Mouse (Mus musculus): ENCODE measurements around the gene Ubxn6. TPM values are rescaled to one million over a fixed set of nuclear protein-coding genes. Genes with fewer than 3 reads are reported as not detected.
"Not testable (repeated sequence)": the region's sequence is repeated elsewhere in the genome, so short reads cannot be mapped to it uniquely, and the experiment has no call there.

Gene Ubxn6
- total RNA-seq (2022) = 10 to 100 TPM; 50.4 to 64.4 (median 55.4) TPM

DNA sequence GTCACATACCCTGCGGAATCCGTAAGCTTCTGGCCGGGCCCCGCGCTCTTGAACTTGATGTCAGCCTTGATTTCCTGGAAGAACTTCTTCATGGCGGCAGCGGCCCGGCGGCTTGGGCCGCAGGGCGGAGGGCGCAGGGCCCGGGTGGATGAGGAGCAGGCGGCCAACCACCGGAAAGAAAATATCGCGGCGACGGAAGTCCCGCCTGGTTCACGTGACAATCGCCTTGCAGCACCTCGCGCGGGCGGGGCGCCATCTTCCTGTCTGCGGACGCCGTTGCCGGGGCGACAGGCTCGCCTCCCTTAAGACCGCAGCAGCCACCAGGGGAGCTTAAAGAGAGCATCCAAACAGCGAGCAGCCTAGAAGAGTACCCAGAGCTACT is at the start of gene Ubxn6:
Ubxn6 (minus strand) TSS at position 202 of the 382 bp plus-strand sequence.
- DNase-seq (ENCODE audit: low spot score) = peak; percentile 96

DNA sequence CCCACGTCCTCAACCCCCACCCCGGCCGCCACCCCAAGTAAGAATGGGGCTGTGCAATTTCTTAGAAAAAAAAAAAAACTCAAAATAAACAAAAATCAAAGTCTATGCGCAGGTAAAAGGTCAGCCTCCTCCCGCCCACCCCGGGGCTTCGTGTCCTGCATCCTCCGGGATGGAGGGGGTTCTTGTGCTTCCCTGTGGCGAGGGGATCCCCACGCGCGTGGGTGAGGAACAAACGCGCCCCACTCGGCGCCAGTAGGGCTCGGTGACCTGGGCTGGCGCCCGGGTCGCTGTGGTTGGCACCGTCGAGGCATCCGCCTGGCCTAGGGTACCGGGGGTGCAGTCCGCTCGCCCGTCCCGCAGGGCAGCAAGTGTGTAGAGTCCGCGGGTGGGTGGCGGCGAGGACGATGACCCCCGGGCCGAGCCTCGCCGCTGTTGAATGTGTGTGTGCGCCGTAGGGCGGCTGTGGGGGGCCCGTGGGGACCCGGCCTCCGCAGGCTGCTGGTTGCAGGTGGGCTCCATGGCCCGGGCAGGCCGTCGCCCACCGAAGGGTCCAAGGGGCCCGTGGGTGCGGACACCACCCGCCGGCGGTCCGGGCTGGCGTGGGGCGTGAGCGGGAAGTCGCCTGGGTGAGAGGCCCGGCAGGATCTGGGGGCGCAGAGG is 49.0 kb upstream of the Ubxn6 start:
- DNase-seq (ENCODE audit: low spot score) = no peak

DNA sequence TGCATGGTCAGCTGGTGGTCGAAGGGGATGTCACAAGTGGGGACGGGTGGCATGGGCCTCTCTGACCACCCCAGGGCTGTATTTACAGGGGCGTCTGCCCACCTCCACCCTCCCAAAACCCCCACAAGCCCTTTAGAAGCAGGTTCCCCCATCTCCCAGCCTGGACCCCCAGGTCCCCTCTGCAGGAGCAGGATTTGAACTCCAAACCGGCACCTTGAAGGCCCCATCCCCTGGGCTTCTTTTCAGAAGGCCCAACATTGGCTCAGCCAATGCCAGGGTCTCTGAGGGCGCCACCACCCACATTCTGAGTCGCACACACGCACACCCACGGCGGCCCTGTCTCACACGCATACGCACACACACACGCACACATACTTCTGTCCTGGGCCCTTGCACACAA is 48.3 kb upstream of the Ubxn6 start:
- DNase-seq (ENCODE audit: low spot score) = no peak

DNA sequence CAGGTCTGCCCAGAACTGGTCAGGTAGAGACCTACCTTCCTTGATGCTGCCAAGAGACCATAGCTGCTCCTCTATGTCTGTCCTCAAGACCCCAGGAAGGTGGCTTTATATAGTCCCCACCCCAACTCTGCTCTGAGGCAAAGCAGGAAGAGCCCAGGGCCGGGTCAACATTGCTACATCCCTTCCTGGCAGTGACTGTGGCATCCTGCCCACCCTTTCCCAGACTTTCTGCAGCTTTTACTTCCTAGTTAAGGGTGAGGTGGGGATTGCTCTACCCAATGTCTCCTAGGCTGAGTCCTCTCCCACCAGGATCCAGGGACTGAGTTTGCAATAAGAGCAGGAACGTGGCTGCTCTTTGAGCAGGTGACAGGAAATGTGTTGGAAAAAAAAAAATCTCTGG is 47.0 kb upstream of the Ubxn6 start, which contains the start of gene Lrg1:
Lrg1 (minus strand) TSS at position 176 of the 400 bp plus-strand sequence.
- DNase-seq (ENCODE audit: low spot score) = no peak

DNA sequence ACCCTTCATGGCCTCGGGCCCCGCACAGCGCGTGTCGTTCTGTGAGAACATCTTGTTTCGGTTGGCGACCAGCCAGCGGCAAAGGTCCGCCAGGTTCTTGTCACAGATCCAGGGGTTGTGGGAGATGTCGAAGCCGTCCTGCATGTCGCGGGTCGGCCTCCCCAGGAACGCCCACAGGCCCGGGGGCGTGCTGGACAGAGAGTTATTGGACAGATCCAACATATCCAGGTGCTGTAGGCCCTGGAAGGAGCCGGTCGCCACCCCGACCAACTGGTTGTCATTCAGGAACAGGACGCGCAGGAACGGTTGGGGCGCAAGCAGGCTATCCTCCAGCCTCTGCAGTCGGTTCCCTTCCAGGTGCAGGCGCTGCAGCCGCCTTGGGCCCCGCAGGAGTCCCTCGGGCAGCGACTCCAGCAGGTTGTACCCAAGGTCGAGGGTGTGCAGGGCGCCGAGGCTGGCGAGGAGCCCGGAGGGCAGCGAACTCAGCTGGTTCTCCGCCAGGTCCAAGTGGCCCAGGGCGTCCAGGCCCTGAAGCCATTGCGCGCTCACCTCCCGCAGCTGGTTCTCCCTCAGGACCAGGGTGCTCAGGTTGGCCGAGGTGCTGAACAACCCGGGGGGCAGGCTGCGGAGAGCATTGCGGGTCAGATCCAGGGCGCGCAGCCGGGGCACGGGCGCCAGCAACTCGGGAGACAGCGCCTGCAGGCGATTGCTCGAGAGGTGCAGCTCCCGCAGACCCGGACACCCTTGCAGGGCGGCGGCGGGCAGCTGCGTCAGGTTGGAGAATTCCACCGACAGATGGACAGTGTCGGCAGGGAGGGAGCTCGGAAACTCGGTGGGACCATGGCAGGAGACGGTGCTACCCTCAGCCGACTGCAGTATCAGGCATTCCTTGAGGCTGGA is 45.4 kb upstream of the Ubxn6 start:
- DNase-seq (ENCODE audit: low spot score) = peak; percentile 76

DNA sequence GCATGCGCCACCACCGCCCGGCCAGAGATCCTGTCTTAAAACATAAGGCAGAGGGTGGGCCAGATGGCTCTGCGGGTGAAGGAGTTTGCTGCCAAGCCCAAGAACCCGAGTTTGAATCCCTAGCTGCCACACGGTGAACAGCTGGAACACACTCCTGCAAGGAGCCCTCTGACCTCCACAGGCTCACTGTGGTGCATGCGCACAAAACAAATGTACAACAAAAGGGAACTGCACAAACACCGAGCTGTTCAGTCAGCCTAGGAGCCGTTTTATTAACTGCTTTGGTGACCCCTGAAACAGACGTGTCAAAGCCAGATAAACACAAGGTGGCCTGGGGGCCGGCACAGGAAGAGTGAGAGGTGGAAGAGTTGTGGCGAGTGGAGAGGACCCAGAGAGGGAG is 44.6 kb upstream of the Ubxn6 start:
- no peak for DNase-seq (ENCODE audit: low spot score)

DNA sequence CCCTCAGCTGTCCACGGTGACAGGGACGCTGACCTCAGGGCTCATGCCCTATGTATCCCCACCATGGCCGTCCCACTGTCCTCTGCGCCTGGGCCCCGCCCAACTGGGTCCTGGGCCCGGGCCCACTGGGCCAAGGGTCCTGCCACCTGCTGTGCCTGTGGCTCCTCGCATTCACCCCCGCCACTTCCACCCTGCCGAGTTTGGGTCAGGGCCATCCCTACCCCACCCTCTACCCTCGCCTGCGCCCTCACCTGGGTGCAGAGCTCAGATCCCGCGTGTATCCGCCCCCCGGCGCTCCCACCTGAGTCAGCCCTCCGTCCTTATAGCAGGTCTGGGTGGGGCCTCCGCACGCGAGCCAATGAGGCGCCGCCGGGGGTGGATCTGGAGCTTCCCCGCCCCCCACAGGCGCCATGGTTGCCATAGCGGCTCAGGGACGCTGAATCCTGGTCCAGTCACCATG is 42.5 kb upstream of the Ubxn6 start, which contains the start of gene Plin5:
Plin5 (minus strand) TSS at position 346 of the 460 bp plus-strand sequence.
- no peak for DNase-seq (ENCODE audit: low spot score)

DNA sequence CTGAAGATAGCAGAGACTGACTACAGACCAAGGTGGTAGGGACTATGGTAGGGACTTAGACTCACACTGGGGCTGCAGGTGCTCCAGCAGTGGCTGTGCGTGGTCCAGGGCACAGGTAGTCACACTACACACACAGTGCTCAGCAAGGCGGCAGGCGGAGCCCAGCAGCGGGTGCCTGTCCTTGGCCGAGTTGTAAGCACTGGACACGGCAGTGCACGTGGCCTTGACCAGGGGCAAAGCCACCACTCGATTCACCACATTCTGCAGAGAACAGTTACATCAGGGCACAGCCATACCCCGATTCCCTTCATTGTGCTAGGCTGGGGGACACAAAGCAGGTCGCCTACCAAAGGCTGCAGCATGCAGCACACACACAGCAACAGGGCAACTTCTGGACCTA is 41.4 kb upstream of the Ubxn6 start:
- no peak for DNase-seq (ENCODE audit: low spot score)

DNA sequence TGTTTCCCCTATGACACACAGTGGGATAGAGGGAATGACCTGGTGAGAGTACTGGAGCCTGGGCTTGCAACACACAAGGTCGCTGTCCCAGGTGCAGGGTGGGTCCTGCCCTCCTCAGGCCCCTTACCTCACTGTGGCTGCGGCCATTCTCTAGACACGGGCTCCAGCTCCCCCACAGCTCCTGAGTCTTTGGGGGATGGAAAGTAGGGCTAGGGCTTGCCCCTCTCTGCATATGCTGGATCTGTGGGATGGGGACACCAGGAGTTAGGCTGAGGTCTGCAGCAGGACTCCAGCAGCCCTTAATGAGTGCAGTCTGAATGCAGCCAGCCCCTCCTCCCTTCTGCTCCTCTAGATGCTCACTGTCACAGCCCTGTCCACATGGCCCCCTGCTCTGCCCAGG is 37.9 kb upstream of the Ubxn6 start:
- no peak for DNase-seq (ENCODE audit: low spot score)

DNA sequence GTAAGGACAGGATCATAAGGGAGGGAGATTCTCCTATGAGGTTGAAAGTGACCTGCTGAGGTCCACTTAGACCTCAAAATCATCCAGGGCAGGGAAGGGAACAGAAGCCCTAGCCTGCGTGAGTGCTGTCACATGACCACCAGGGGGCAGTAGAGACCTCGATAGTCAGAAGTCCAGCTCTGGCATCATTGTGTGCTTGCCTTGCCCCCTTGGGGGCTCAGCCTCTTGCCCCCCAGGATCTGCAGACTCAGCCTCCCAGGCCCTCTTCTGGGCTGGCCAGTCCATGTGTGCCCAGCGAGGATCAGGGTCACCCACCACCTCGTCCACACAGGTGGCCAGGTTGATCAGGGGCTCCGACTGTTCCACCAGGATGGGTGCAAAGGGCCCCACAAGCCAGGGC is 37.0 kb upstream of the Ubxn6 start:
- DNase-seq (ENCODE audit: low spot score) = no peak

DNA sequence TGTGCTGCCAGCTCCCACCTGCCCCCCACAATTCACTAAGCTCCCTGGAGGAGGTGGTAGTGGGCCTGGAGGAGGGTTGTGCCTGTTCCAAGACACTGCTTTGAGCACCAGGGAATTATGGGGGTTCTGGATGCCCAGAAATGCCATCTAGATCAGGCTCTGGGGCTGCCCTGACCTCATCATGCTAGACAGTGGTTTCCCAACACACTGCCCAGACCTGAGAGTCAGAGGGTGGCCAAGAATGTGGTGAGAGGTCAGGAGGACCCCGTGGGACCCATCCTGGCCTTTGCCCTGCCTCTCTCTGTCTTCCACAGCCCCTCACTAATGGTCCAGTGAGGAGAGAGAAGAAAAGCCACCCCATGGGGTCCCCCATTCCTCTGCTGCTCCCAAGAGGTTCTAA is 36.2 kb upstream of the Ubxn6 start:
- no peak for DNase-seq (ENCODE audit: low spot score)

DNA sequence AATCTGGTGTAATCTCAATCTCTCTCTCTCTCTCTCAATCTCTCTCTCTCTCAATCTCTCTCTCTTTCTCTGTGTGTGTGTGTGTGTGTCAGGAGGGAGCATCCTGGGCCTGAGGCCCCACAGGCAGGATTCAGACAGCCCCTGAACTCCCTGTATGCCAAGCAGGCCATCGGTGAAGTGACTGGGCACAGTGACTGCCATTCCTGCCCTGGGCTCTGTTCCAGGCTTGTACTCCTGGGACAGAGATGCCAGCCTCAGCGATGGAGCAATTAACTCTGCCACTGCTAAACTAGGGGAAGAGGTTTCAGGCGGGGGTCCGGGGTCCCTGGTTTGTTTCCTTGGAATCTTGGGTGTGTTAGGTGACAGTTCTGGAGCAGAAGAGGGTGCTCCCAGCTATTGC is 35.7 kb upstream of the Ubxn6 start:
- no peak for DNase-seq (ENCODE audit: low spot score)

DNA sequence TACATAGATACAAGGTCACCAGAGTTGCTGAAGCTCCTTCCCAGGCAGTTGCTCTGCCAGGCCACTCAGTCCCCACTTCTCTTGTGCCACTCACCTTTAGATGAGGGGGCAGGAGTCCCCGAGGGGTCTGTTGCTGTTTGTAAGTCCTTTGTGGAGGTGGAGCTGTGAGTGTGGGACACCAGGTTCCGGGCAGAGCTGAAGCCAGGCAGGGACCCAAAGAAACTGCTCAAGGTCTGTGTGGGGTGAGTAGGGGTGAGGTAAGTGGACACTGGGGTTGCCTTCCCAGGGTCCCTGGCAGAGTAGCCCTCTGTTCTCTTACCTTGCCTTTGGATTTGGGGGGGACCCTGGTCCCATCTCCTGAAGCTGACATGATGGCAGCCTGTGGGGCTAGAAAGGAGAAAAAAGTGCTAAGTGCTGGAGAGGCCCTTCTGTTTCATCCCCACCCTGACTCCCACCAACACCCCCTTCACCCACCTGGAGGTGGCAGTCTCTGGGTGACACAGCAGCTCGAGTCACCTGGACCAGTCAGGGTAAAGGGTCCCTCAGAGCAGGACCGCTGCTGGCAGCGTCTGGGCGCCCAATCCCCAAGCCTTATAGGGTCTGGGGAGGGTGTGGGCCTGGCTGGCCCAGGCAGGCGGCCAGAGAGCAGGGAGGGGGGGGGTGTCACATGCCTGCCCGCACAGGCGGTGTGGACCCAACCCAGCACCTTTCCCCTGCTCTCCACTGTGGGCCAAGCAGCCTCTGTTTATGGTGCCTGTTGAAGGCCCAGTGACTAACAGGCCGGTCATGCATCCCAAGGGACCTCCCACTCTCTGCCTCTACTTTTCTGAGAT is 34.6 kb upstream of the Ubxn6 start, which contains the start of gene Plin4:
Plin4 (minus strand) TSS at position 585 of the 833 bp plus-strand sequence.
- no peak for DNase-seq (ENCODE audit: low spot score)

DNA sequence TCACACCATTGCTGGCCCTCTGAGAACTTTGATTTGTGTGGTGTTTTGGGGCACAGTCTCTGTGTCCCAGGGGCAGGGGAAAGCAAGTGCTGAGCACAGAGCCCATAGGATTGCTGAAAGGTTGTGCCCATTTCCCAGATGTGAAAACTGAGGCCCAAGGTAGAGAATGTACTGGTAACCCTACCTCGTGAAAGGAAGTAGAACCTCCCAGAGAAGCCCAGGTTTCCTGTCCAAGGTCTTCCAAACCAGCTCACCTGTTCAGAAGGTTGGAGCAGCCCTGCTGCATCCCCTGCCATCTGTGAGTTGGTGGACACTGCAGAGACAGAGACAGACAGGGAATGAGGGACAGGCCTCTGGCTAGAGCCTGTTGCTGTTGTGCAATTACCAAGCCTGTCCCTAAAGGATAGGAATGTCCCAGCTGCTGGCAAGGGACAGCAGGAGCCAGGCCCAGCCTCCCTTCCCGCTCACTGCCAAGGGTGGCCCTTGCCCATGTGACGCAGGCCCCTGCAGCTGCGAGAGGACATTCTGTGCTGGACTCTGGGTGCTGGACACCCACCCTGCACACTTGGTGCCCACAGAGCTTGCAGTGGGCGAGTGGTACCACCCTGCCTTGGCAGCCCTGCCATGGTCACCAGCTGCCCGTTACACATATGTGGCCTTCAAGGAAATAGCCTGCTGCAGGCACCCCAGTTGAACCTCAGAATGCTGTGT is 33.7 kb upstream of the Ubxn6 start:
- peak; percentile 84 for DNase-seq (ENCODE audit: low spot score)

DNA sequence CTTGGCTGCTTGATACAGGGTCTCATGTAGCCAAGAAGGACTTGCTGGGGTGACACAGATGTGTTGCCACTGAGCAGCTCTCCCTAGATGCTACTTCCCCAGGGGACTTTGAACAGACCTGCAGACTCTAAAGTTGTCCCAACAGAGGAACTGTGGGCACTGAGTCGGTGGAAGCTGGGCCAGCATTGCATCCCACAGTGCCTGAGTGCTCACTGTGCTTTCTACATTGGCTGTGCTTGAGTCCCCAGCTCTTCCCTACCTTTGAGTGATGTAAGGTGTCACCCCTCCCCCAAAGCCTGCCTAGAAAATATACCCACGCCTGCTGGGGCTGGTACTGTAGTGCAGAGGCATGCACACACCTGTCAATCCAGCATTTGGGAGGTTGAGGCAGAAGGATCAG is 32.9 kb upstream of the Ubxn6 start:
- DNase-seq (ENCODE audit: low spot score) = no peak

DNA sequence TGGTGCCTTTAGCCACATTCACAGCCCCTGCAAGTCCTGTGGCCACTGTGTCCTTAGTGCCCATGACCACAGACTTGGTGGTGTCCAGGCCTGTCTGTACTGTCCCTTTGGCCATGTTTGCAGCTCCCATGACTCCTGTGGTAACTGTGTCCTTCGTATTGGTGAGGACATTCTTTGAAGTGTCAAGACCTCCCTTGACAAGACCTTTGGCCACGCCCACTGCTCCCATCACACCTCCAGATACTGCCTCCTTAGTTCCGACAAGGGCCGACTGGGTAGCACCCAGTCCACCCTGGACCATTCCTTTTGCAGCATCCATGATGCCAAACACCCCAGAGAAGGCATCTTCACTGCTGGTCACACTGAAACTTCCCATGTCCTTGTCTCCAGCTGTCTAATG is 32.2 kb upstream of the Ubxn6 start:
- no peak for DNase-seq (ENCODE audit: low spot score)

DNA sequence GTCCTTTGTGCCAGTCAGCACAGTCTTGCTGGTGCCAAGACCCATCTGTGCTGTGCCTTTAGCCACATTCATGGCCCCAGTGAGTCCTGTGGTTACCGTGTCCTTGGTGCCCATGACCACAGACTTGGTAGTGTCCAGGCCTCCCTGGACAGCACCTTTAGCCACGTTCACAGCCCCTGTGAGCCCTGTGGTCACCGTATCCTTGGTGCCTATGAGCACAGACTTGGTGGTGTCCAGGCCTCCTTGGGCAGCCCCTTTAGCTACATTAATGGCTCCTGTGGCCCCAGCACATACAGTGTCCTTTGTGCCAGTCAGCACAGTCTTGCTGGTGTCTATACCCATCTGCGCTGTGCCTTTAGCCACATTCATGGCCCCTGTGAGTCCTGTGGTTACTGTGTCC is 31.6 kb upstream of the Ubxn6 start:
- DNase-seq (ENCODE audit: low spot score) = not testable (repeated sequence)

DNA sequence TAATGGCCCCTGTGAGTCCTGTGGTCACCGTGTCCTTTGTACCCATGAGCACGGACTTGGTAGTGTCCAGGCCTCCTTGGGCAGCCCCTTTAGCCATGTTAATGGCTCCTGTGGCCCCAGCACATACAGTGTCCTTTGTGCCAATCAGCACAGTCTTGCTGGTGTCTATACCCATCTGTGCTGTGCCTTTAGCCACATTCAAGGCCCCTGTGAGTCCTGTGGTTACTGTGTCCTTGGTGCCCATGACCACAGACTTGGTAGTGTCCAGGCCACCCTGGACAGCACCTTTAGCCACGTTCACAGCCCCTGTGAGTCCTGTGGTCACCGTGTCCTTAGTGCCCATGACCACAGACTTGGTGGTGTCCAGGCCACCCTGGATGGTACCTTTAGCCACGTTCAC is 30.0 kb upstream of the Ubxn6 start:
- not testable (repeated sequence) for DNase-seq (ENCODE audit: low spot score)

DNA sequence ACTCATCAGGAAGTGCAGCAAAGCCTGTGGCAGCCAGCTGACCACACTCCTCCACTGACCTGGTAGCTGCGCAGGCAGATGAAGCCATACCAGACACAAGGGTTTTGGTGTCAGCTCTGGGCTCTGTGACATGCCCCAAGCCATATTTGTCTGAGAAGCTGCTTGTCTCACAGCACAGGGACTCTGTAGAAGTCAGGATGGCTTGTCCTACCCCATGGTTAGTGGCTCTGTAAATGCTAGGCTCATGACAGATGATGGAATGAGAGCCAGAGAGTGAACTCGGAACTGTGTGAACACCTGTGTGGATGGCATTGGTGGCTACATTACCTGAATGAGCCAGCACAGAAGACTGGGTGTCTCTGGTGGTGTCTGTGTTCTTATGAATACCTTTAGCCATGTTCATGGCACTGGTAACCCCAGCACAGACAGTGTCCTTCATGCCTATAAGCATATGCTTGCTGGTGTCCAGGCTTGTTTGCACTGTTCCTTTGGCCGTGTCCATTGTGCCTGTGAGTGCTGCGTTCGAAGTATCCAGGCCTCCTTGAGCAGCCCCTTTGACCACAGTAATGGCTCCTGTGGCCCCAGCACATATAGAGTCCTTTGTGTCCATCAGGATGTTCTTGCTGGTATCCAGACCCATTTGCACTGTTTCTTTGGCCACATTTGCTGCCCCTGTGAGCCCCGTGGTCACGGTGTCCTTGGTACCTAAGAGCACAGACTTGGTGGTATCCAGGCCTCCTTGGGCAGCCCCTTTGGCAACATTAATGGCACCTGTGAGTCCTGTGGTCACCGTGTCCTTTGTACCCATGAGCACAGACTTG is 28.8 kb upstream of the Ubxn6 start:
- DNase-seq (ENCODE audit: low spot score) = no peak

DNA sequence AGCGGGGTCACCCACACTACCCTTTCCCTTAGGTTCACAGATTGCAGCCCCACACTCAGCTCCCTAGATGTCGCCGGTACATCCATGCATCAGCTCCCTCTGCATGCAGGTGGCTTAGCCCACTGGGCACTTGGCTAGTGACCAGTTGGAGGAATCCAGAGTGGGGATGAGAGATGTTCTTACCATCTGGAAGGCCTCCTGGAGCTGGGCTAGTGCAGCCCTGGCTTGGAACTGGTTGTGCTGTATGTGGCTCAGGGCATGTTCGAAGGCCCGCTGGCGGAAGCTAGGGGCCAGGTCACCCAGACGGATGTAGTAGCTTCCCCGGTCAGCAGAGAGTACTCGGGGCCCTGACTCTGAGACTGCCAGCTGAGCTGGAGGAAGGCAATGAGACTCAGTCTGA is 28.1 kb upstream of the Ubxn6 start:
- no peak for DNase-seq (ENCODE audit: low spot score)

Data from heart, adult 8-10 months (tissue).